Mouse (Mus musculus) hindbrain, embryonic 15.5 days (tissue): ENCODE data around the gene Nfib. TPM values are rescaled to one million over a fixed set of nuclear protein-coding genes. Genes with fewer than 3 reads are reported as not detected.

ENCODE experiments used
- ATAC-seq: fragments of 200-750 bp; cut with Nextera tagmentation; 2 replicates; pipeline ENCODE4 v1.8.0; 2017; ENCODE audit warnings: low read depth, moderate number of reproducible peaks, moderate TSS enrichment; ENCODE audit not compliant: low FRiP score
- H3K27ac ChIP-seq: fragments of 300-500 bp; sonication (generic); replicated peaks from 2 replicates; pipeline ENCODE4 v1.5.1; 2015; ENCODE audit warnings: mild to moderate bottlenecking, inconsistent platforms
- H3K27me3 ChIP-seq: fragments of 300-500 bp; sonication (generic); 2 replicates; pipeline ENCODE4 v1.6.1; 2015; ENCODE audit warnings: control low read depth, inconsistent platforms
- H3K36me3 ChIP-seq: fragments of 300-500 bp; sonication (generic); 2 replicates; pipeline ENCODE4 v1.6.1; 2015; ENCODE audit warnings: control low read depth, inconsistent platforms
- H3K4me1 ChIP-seq: fragments of 300-500 bp; sonication (generic); replicated peaks from 2 replicates; pipeline ENCODE4 v1.6.1; 2015; ENCODE audit warnings: control low read depth, inconsistent platforms
- H3K4me2 ChIP-seq: fragments of 300-500 bp; sonication (generic); 2 replicates; pipeline ENCODE4 v1.6.1; 2015; ENCODE audit warnings: moderate library complexity, mild to moderate bottlenecking, inconsistent platforms
- H3K4me3 ChIP-seq: fragments of 300-500 bp; sonication (generic); 2 replicates; pipeline ENCODE4 v1.5.1; 2015; ENCODE audit warnings: mild to moderate bottlenecking, inconsistent platforms
- H3K9ac ChIP-seq: fragments of 300-500 bp; sonication (generic); 2 replicates; pipeline ENCODE4 v1.6.1; 2015; ENCODE audit warnings: inconsistent platforms
- H3K9me3 ChIP-seq: fragments of 300-500 bp; sonication (generic); 2 replicates; pipeline ENCODE4 v1.6.1; 2016; ENCODE audit warnings: control low read depth, inconsistent platforms
- WGBS: fragments of 180-500 bp; shearing (Covaris S2); methylation state at CpG from one replicate; pipeline ENCODE4 v1.1.7; 2015; 5-methylcytosine and 5-hydroxymethylcytosine counted together
- polyA plus RNA-seq: library from polyadenylated mRNA; unstranded; fragments of >200 nt; fragmentation: Nextera tagmentation; extraction: Ambion mirVana; gene quantifications from 2 replicates; pipeline ENCODE4 v1.2.1, GENCODE M21; 2015

Nfib gene
- 70.0 and 72.5 TPM in 2 replicates for polyA plus RNA-seq

DNA sequence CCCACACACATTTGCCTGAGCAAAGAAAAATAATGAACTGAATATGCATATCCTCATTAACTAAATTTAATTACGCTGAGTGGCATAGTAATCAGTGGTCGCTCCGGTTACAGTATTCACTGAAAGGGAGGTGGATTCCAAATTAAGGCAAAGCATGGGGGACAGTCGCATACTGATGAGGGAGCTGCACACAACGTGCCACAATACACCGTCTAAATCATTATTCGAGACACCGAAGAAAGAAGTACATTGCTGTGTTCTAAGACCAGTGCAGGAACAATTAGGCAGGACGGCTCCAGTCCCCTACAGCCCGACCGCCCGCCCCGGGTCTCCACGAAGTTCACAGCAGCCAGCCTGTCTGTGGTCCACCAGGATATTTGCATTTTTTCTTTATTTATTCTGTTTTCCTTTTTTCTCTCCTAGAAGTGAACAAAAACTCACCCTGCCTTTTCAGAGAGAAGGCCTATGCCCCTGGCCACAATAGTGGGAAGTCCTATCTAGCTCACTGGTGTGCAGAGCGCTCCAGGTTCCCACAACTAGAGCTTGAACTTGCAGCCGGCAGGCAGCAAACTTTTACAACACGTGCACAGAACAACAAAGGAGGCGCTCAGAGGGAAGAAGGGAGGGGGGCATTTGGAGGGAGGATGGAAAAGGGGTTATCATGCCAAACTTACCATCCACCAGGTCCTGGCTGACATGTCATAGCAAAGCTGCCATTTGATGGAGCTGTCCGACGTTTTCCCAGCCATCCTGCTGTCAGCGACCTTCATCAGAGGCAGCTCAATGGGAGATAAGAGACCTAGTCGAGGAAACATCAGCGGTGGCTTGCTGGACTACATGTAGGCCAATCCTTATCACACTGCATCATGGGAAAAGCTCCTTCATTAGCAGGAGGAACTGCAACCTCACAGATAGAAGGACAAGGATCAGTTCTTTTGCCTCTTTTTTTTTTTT, at the start of gene Nfib:
TSS of gene Nfib (minus strand) at position 910 of the 954 bp plus-strand sequence.
- no peaks in the 10 kb centered on the region for H3K9me3 ChIP-seq
- peaks cover 26% of the 10 kb centered on the region for H3K4me1 ChIP-seq
- H3K27ac ChIP-seq, result peak within 1 kb of the TSS; percentile 66
- peak; percentile 84 for ATAC-seq
- H3K9ac ChIP-seq, result 0 out of 2 replicates have a peak within 1 kb of the TSS, but pooled peaks have one; percentile 7
- 17% methylated on average over 23 of the region's 23 CpGs for WGBS
- H3K4me3 ChIP-seq, result peak within 1 kb of the TSS; percentile 14
- H3K36me3 ChIP-seq, result no peaks in the 10 kb centered on the region
- H3K27me3 ChIP-seq, result peaks cover 2% of the 10 kb centered on the region; the same call in 1 of the 2 replicates
- peak within 1 kb of the TSS; percentile 38 for H3K4me2 ChIP-seq

- Histone ChIP-seq H3K36me3 (no peaks in the 10 kb centered on the region), H3K27me3 (no peaks in the 10 kb centered on the region), H3K9ac (no peak overlapping the region), H3K4me3 (no peak overlapping the region), H3K27ac (no peak overlapping the region), H3K9me3 (no peaks in the 10 kb centered on the region), H3K4me2 (no peak overlapping the region), H3K4me1 (no peaks in the 10 kb centered on the region)
- no peak for ATAC-seq
- 85% methylated on average over 5 of the region's 5 CpGs for WGBS
Observed at GRCm38 (mm10) chr4:82735764-82736163, 30.2 kb upstream of the Nfib start.

DNA sequence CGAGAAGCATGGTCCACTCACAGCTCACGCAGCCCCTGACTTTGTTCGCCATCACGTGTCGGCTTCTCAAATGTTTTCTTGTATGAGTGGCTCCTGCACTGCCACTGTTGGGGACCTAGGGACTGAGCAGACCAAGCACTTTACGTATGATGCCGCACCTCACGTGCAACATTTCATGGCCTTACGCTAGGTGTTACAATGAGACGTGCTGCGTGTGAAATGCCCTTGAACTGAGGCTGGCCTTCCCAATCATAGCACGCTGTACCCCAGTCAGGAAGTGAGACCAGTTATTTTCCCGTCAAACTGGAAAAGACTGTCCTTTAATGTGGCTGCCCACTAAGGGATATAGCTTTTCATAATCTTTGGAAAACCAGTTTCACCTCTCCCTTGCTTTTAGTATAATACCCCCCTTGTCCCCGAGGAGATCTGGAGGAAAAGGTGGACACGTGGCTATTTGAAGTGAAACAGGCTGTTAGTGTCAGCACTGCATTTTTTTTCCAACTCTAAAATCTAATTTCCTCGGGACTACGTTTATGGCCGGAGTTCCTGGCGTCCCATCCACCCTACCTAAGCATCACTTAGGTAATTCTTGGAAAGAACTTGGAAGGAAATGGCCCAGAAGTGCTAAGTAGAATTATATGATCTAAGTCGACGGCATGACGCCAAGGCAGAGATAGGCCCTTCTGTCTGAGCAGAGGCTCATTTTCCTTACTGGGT, 29.4 kb upstream of the Nfib start:
- no peaks in the 10 kb centered on the region for H3K4me1 ChIP-seq
- no peak for ATAC-seq

DNA sequence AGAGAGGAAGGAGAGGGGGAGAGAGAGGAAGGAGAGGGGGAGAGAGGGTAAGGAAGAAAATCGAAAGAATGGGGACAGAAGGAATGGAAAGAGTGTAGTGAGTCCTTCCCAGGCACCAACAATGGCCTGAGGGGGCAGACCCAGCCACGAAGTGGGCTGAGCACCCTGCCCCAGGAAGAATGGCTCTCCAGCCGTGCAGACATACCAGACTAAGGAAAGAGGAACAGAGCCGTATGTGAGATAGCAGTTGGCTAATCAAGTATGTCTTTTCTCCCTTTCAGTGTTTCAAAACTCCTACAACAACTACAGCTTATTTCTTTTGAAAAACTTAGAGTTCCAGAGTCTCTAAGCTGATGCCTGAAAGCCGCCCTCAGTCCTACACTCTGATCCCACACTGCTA, 28.8 kb upstream of the Nfib start:
- H3K9me3 ChIP-seq, result no peaks in the 10 kb centered on the region
- no peaks in the 10 kb centered on the region for H3K27me3 ChIP-seq
- no peak overlapping the region for H3K27ac ChIP-seq
- no peaks in the 10 kb centered on the region for H3K36me3 ChIP-seq
- no peak overlapping the region for H3K9ac ChIP-seq
- no peak overlapping the region for H3K4me3 ChIP-seq
- no peak overlapping the region for H3K4me2 ChIP-seq
- H3K4me1 ChIP-seq, result no peaks in the 10 kb centered on the region
- WGBS, result 51% methylated on average over 5 of the region's 5 CpGs
- ATAC-seq, result no peak

More for the DNA sequence above, 29.4 kb upstream of the Nfib start:
- WGBS, result 89% methylated on average over 22 of the region's 22 CpGs
- no peaks in the 10 kb centered on the region for H3K27me3 ChIP-seq
- no peaks in the 10 kb centered on the region for H3K9me3 ChIP-seq
- no peak overlapping the region for H3K9ac ChIP-seq
- H3K4me2 ChIP-seq, result no peak overlapping the region
- no peaks in the 10 kb centered on the region for H3K36me3 ChIP-seq
- no peak overlapping the region for H3K4me3 ChIP-seq
- H3K27ac ChIP-seq, result no peak overlapping the region

DNA sequence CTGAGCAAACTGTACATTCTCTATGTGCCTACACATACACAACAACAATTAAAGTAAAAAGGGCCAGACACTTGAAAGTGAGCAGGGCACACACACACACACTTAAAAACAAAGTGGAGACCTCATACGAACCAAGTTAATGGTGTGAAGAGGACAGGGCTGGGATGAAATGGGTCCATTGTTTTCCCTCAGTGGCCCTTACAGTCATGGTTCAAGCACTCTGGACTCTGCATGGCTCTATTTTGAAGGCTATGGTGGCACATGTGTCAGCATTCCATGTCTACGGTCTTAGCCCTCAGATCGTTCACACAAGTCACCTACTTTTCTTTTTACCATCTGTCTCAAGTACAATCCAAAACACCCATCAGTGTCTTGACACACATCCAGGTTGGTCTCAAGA, 28.1 kb upstream of the Nfib start:
- no peak for ATAC-seq
- Histone ChIP-seq H3K9ac (no peak overlapping the region), H3K36me3 (no peaks in the 10 kb centered on the region), H3K4me2 (no peak overlapping the region), H3K27ac (no peak overlapping the region), H3K27me3 (no peaks in the 10 kb centered on the region), H3K4me1 (no peaks in the 10 kb centered on the region), H3K4me3 (no peak overlapping the region), H3K9me3 (no peaks in the 10 kb centered on the region)
- WGBS, result 87% methylated on average over 3 of the region's 3 CpGs

DNA sequence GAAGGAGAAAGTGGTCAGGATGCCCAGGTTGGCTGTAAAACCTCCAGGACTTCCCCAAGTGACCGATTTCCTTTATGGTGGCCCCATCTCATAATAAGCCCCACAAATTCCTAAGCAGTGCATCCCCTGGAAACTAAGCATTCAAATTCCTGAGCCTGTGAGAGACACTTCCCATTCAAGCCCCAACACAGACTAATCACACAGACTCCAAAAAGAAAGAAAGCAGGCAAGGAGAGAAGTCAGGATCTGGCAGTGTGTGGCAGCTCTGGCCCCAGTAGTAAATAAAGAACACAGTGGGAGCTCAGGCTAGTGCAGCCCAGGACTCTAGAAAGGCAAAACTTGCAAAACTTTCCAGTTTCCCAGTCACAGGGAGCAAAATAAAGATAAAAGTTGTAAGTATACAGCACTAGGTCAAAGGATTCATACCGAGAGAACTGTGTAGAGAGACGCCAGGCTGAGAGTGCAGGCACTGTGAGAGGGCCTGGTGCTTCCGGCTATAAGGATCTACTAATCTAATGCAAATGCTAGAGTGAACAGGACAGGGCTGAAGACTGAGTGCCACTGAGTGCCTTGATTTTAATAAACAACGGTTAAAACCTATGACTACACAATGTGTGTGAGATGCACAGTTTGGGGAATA, 24.8 kb upstream of the Nfib start:
- H3K4me2 ChIP-seq, result no peak overlapping the region
- H3K9me3 ChIP-seq, result no peaks in the 10 kb centered on the region
- peak overlapping the region; percentile 48; the same call in 1 of the 2 replicates for H3K27ac ChIP-seq
- no peak overlapping the region for H3K9ac ChIP-seq
- H3K4me3 ChIP-seq, result no peak overlapping the region
- H3K4me1 ChIP-seq, result no peaks in the 10 kb centered on the region
- no peaks in the 10 kb centered on the region for H3K27me3 ChIP-seq
- no peaks in the 10 kb centered on the region for H3K36me3 ChIP-seq
- ATAC-seq, result peak; percentile 78; the same call in 1 of the 2 replicates
- 24% methylated on average over 5 of the region's 5 CpGs for WGBS

DNA sequence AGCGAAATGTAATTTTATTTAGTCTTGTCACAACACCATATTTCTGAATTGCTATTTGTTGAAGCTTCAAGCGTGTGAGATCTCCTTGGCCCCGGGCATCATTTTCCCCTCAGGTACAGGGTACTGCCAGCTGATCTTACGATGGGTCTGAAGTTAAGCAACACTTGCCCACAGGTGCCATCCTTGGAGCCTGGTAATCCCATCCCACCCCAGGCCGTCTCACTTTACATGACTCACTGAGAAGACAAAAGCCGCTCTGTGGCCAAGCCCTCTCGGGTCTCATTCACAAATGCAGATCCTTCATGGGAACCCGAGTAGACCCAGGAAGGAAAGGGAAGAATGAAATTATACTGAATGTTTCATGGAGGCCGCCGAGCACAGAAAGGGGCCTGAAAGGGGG, 18.5 kb upstream of the Nfib start:
- Histone ChIP-seq H3K27me3 (no peaks in the 10 kb centered on the region), H3K36me3 (no peaks in the 10 kb centered on the region), H3K27ac (no peak overlapping the region), H3K9me3 (0 out of 2 replicates have a peak, but pooled peaks cover 3% of the 10 kb centered on the region), H3K4me2 (no peak overlapping the region), H3K4me3 (no peak overlapping the region), H3K9ac (no peak overlapping the region), H3K4me1 (no peaks in the 10 kb centered on the region)
- 63% methylated on average over 10 of the region's 10 CpGs for WGBS
- no peak for ATAC-seq

DNA sequence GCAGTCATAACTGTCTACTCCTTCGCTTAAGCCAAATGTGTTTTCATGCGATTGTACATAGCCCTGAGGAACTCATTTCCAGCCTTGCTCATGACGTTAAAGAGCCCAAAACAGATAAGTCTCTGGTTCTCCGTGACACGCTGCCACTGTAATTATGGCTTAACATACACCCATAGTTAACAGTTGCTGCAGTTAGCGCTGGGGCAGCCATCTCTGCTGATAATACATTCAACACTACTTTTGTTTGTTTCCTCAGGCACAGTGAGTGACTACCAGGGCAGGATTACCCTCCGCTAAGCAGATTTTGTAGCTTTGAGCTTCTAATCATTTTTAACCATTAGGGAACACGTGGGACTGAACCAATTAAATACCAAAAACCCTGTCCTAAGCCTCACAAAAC, 17.5 kb upstream of the Nfib start:
- H3K4me3 ChIP-seq, result no peak overlapping the region
- no peak overlapping the region for H3K4me2 ChIP-seq
- no peak overlapping the region for H3K9ac ChIP-seq
- ATAC-seq, result no peak
- H3K4me1 ChIP-seq, result no peaks in the 10 kb centered on the region
- no peaks in the 10 kb centered on the region for H3K27me3 ChIP-seq
- no peak overlapping the region for H3K27ac ChIP-seq
- H3K9me3 ChIP-seq, result 0 out of 2 replicates have a peak, but pooled peaks cover 3% of the 10 kb centered on the region
- 81% methylated on average over 8 of the region's 8 CpGs for WGBS
- H3K36me3 ChIP-seq, result no peaks in the 10 kb centered on the region

DNA sequence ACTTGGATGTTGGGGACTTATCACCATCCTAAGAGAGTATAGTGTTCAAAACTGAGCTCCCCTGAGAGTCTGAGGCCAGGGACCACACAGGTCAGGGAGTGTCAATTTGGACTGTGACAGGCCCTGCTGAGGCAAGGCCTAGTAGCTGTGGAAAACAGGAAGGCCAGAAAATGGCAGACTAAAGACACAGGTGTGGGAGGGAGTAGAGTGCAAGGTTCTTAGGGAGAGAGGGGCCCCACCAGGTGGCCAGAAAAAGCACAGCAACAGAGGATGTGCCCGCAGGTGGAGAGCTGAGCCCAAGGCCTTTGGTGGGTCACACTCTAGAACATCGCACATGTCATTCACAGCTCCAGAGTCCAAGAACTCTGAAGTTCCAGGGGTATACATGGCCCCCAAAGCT, 10.3 kb upstream of the Nfib start:
- Histone ChIP-seq H3K9ac (no peak overlapping the region), H3K4me3 (no peak overlapping the region), H3K27me3 (no peaks in the 10 kb centered on the region), H3K9me3 (0 out of 2 replicates have a peak, but pooled peaks cover 3% of the 10 kb centered on the region), H3K4me1 (no peaks in the 10 kb centered on the region), H3K27ac (no peak overlapping the region), H3K36me3 (no peaks in the 10 kb centered on the region), H3K4me2 (no peak overlapping the region)
- 88% methylated on average over 2 of the region's 2 CpGs for WGBS
- ATAC-seq, result no peak

DNA sequence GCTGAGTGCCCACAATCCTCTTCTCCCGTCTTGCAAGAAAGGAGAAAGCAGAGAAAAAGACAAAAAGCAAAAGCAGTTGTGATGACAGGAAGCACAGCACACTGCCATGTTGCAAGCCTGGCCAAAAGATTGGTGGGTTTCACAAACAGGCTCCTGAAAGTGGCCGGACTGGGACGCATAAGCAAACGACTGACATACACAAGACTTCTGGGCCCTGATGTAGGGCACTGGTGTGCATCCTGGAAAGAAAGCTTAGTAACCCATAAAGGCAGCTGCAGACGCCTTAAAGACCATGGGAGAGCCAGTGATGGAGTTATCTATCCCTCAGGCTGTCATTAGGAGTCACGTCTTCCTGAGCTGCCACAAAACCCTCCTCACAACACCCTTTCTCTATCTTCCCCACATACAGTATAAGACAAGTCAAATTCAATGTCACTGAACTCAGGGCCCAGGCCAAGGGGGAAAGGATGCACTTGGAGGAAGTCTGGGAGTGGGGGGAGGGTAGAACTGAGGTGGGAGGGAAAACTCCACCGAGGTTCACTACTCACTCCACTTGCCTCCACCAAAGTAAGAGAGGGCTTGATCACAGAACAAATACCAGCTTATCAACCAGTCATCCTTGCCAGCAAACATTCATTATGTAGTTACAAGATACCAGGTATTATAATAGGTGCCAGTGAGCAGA, 6.2 kb upstream of the Nfib start:
- no peak for ATAC-seq
- Histone ChIP-seq H3K4me1 (no peaks in the 10 kb centered on the region), H3K36me3 (no peaks in the 10 kb centered on the region), H3K27ac (no peak overlapping the region), H3K9me3 (no peaks in the 10 kb centered on the region), H3K27me3 (no peaks in the 10 kb centered on the region), H3K4me2 (no peak overlapping the region), H3K9ac (no peak overlapping the region), H3K4me3 (no peak overlapping the region)
- 93% methylated on average over 7 of the region's 7 CpGs for WGBS

GRCm38 (mm10) chr4:82709666-82710065, 4.1 kb upstream of the Nfib start:
- H3K4me2 ChIP-seq, result no peak overlapping the region
- H3K27me3 ChIP-seq, result peaks cover 2% of the 10 kb centered on the region; the same call in 1 of the 2 replicates
- no peak overlapping the region for H3K9ac ChIP-seq
- no peak overlapping the region for H3K4me3 ChIP-seq
- H3K9me3 ChIP-seq, result no peaks in the 10 kb centered on the region
- 83% methylated on average over 6 of the region's 6 CpGs for WGBS
- H3K4me1 ChIP-seq, result peaks cover 17% of the 10 kb centered on the region
- H3K27ac ChIP-seq, result no peak overlapping the region
- no peak for ATAC-seq
- no peaks in the 10 kb centered on the region for H3K36me3 ChIP-seq
